Mouse (Mus musculus) MEL (cell line): Measurements from ENCODE around the gene Tbc1d17. TPM values are rescaled to one million over a fixed set of nuclear protein-coding genes. Genes with fewer than 3 reads are reported as not detected.

Experiments used
- DNase-seq: peaks from one replicate; pipeline ENCODE4 v3.0.0; 2011; ENCODE audit warnings: low read depth, low spot score
- H3K27ac ChIP-seq: 2 replicates; pipeline ENCODE4 v1.5.1; 2012; ENCODE audit warnings: low read depth, mild to moderate bottlenecking, control low read depth, low read length, moderate library complexity; ENCODE audit not compliant: control insufficient read depth
- H3K27me3 ChIP-seq, 2 experiments: fragments of 150-350 bp in 1 of 2; sonication (generic) in 1 of 2; 2 replicates each; pipeline ENCODE4 v1.6.1; 2012; ENCODE audit warnings: low read length in 2 of 2, mild to moderate bottlenecking in 2 of 2, improper control_type of control experiment in 1 of 2, moderate library complexity in 1 of 2; ENCODE audit not compliant: insufficient read depth in 2 of 2, control insufficient read depth in 1 of 2
- H3K36me3 ChIP-seq, 2 experiments: 2 replicates each; pipeline ENCODE4 v1.6.1; 2012 to 2014; ENCODE audit warnings: low read length in 2 of 2, improper control_type of control experiment in 1 of 2, inconsistent platforms in 1 of 2, mild to moderate bottlenecking in 1 of 2; ENCODE audit not compliant: insufficient read depth in 2 of 2, control insufficient read depth in 1 of 2
- H3K4me1 ChIP-seq, 2 experiments: fragments of 150-350 bp in 1 of 2; sonication (generic) in 1 of 2; 2 replicates each; pipeline ENCODE4 v1.6.1; 2012; ENCODE audit warnings: low read length in 2 of 2, improper control_type of control experiment in 1 of 2, mild to moderate bottlenecking in 1 of 2; ENCODE audit not compliant: insufficient read depth in 2 of 2, control insufficient read depth in 1 of 2
- H3K4me3 ChIP-seq, 2 experiments: fragments of 150-350 bp in 1 of 2; sonication (generic) in 1 of 2; 2 replicates each; pipeline ENCODE4 v1.5.1; 2012; ENCODE audit warnings: low read depth in 2 of 2, low read length in 2 of 2, mild to moderate bottlenecking in 2 of 2, moderate library complexity in 2 of 2, control low read depth in 1 of 2, improper control_type of control experiment in 1 of 2; ENCODE audit not compliant: control insufficient read depth in 1 of 2, insufficient read depth in 1 of 2
- H3K79me2 ChIP-seq: 2 replicates; pipeline ENCODE4 v1.6.1; 2012; ENCODE audit warnings: mild to moderate bottlenecking, low read length, moderate library complexity; ENCODE audit not compliant: control insufficient read depth, poor library complexity, insufficient read depth
- H3K9ac ChIP-seq: 2 replicates; pipeline ENCODE4 v1.6.1; 2012; ENCODE audit warnings: low read depth, mild to moderate bottlenecking, control low read depth, low read length, moderate library complexity; ENCODE audit not compliant: control insufficient read depth, poor library complexity, severe bottlenecking
- H3K9me3 ChIP-seq: fragments of 150-350 bp; sonication (generic); replicated peaks from 2 replicates; pipeline ENCODE4 v1.6.1; 2012; ENCODE audit warnings: mild to moderate bottlenecking, low read length, improper control_type of control experiment, moderate library complexity; ENCODE audit not compliant: insufficient read depth
- BHLHE40 ChIP-seq: IDR thresholded peaks from 2 replicates; pipeline ENCODE4 v1.6.1; 2012; ENCODE audit warnings: low read depth, mild to moderate bottlenecking, inconsistent platforms, low read length, improper control_type of control experiment, borderline replicate concordance
- GABPA ChIP-seq: IDR thresholded peaks from 2 replicates; pipeline ENCODE4 v1.6.1; 2012; ENCODE audit warnings: low read depth, mild to moderate bottlenecking, inconsistent platforms, low read length, improper control_type of control experiment, moderate library complexity
- GATA1 ChIP-seq: IDR thresholded peaks from 2 replicates; pipeline ENCODE4 v1.6.1; 2011; ENCODE audit warnings: low read depth, low read length, improper control_type of control experiment
- MAZ ChIP-seq: IDR thresholded peaks from 2 replicates; pipeline ENCODE4 v1.6.1; 2012; ENCODE audit warnings: low read depth, mild to moderate bottlenecking, inconsistent platforms, low read length, improper control_type of control experiment
- POLR2AphosphoS2 ChIP-seq: IDR thresholded peaks from 2 replicates; pipeline ENCODE4 v1.6.1; 2011; ENCODE audit warnings: low read length, improper control_type of control experiment
- RAD21 ChIP-seq: IDR thresholded peaks from 2 replicates; pipeline ENCODE4 v1.6.1; 2011; ENCODE audit warnings: mild to moderate bottlenecking, low read depth, low read length, improper control_type of control experiment
- TAL1 ChIP-seq: IDR thresholded peaks from 2 replicates; pipeline ENCODE4 v1.6.1; 2012; ENCODE audit warnings: mild to moderate bottlenecking, inconsistent platforms, low read length, moderate library complexity, mixed read lengths
- TBP ChIP-seq: IDR thresholded peaks from 2 replicates; pipeline ENCODE4 v1.8.0; 2011; ENCODE audit warnings: low read depth, low read length, improper control_type of control experiment
- TCF12 ChIP-seq: IDR thresholded peaks from 2 replicates; pipeline ENCODE4 v1.6.1; 2014; ENCODE audit warnings: low read depth, mild to moderate bottlenecking, inconsistent platforms, low read length, improper control_type of control experiment, moderate library complexity
- polyA plus RNA-seq, 2 experiments: library from polyadenylated mRNA; stranded (reverse) in 1 of 2; unstranded in 1 of 2; fragments of >175 nt in 1 of 2; fragments of >200 nt in 1 of 2; gene quantifications; 2 replicates each; pipeline versions ENCODE4 v1.2.1 to v1.2.4; 2012; ENCODE audit warnings: low replicate concordance in 2 of 2, low read depth in 1 of 2; ENCODE audit not compliant: insufficient read length in 2 of 2, insufficient read depth in 1 of 2, missing spikeins in 1 of 2
- total RNA-seq: library from RNA; depleted of rRNA; stranded (reverse); fragments of 300-350 nt; gene quantifications from 2 replicates; pipeline ENCODE4 v1.2.3, GENCODE M21; 2012

Gene Tbc1d17
- total and polyA plus RNA-seq, 3 experiments = 16.7 to 29.5 TPM; not detected in 1

GRCm38 (mm10) chr7:44835373-44836015 lies 13.4 kb downstream of the Tbc1d17 start:
- peaks cover 2% of the 10 kb centered on the region; the same call in 1 of the 2 replicates for H3K79me2 ChIP-seq
- no peaks in the 10 kb centered on the region for H3K27me3 ChIP-seq
- TF ChIP-seq GATA1 (no peak), GABPA (no peak), MAZ (no peak), RAD21 (no peak), TAL1 (no peak)
- no peak overlapping the region for H3K4me3 ChIP-seq
- no peaks in the 10 kb centered on the region; a peak in 1 of 4 replicates for H3K36me3 ChIP-seq
- no peak overlapping the region for H3K9ac ChIP-seq
- no peaks in the 10 kb centered on the region for H3K4me1 ChIP-seq
- no peaks in the 10 kb centered on the region for H3K9me3 ChIP-seq
- DNase-seq = no peak
- H3K27ac ChIP-seq = no peak overlapping the region

- Histone ChIP-seq H3K4me3 (no peak overlapping the region), H3K9me3 (no peaks in the 10 kb centered on the region), H3K36me3 (peaks cover 0 to 3% of the 10 kb centered on the region in 2 experiments; a peak in 1 of 4 replicates), H3K27me3 (no peaks in the 10 kb centered on the region), H3K4me1 (no peaks in the 10 kb centered on the region), H3K9ac (no peak overlapping the region)
- DNase-seq = no peak
- no peak for TF ChIP-seq BHLHE40
- peak; percentile 70 for TF ChIP-seq POLR2AphosphoS2
- TF ChIP-seq TCF12 = no peak
- no peak for TF ChIP-seq MAZ
- TF ChIP-seq, all 39 proteins: peak for 1
- Histone ChIP-seq H3K27ac (no peak overlapping the region), H3K79me2 (peaks cover 25% of the 10 kb centered on the region)
Observed at GRCm38 (mm10) chr7:44832763-44833162, 16.1 kb downstream of the Tbc1d17 start.

- peaks cover 66% of the 10 kb centered on the region for H3K79me2 ChIP-seq
- H3K4me3 ChIP-seq = no peak overlapping the region
- H3K4me1 ChIP-seq = peaks cover 3 to 6% of the 10 kb centered on the region in 2 experiments
Observed at GRCm38 (mm10) chr7:44828706-44829105, 20.2 kb downstream of the Tbc1d17 start.

More at GRCm38 (mm10) chr7:44828706-44829105, 20.2 kb downstream of the Tbc1d17 start:
- Histone ChIP-seq H3K27ac (no peak overlapping the region), H3K9me3 (no peaks in the 10 kb centered on the region), H3K9ac (no peak overlapping the region), H3K36me3 (peaks cover 7 to 23% of the 10 kb centered on the region in 2 experiments), H3K27me3 (no peaks in the 10 kb centered on the region)
- DNase-seq = no peak
- no peak for TF ChIP-seq TBP
